Mouse (Mus musculus) E14TG2a.4 (cell line): ENCODE results near the gene Mgat2.

Experiments
- CTCF ChIP-seq: conservative IDR thresholded peaks from 2 replicates; pipeline ENCODE4 v1.5.1; 2014; ENCODE audit warnings: low read length
- NANOG ChIP-seq: IDR thresholded peaks from 2 replicates; pipeline ENCODE4 v1.6.1; 2014; ENCODE audit warnings: borderline replicate concordance, low read length, mixed read lengths
- POU5F1 ChIP-seq: IDR thresholded peaks from 2 replicates; pipeline ENCODE4 v1.6.1; 2014; ENCODE audit warnings: low read length, borderline replicate concordance

GRCm38 (mm10) chr12:69198164-69198535 lies 14.2 kb downstream of the Mgat2 start, which contains the start of gene Dnaaf2:
- no peak for TF ChIP-seq CTCF
- TF ChIP-seq NANOG = no peak
- TF ChIP-seq POU5F1 = no peak
